Mouse (Mus musculus) embryonic fibroblast, embryonic 13.5 days (primary cell): ENCODE measurements around the gene Disc1.

ENCODE experiments used
- CTCF ChIP-seq: IDR thresholded peaks from 2 replicates; pipeline ENCODE4 v1.5.1; 2011; ENCODE audit warnings: mild to moderate bottlenecking, control low read depth, low read length, moderate library complexity, borderline replicate concordance; ENCODE audit not compliant: insufficient read depth
- POLR2A ChIP-seq: IDR thresholded peaks from 2 replicates; pipeline ENCODE4 v1.6.1; 2011; ENCODE audit warnings: low read depth, mild to moderate bottlenecking, control low read depth, low read length, moderate library complexity

DNA sequence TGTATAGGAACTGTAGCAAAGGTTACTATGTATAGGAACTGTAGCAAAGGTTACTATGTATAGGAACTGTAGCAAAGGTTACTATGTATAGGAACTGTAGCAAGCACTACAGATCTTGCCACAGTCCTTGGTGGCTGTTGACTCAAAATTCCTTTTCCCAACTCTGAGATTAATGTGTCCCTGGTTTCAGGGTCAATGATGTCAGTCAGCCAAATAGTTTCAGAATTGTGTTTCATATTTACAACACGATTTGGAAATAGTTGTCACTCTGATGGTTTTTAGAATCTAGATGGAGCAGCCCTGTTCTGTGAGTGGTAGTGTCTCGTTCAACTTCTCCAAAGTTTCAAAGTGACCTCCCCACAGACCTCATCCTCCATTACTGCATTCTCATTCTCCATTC lies 117.5 kb downstream of the Disc1 start:
- no peak for TF ChIP-seq POLR2A
- TF ChIP-seq CTCF: no peak
